Mouse (Mus musculus) heart, postnatal 0 days (tissue): Measurements from ENCODE around the gene Cyld. TPM values are rescaled to one million over a fixed set of nuclear protein-coding genes. Genes with fewer than 3 reads are reported as not detected.

ENCODE experiments used
- ATAC-seq: fragments of 200-750 bp; cut with Nextera tagmentation; 2 replicates; pipeline ENCODE4 v1.8.0; 2017; ENCODE audit warnings: low read depth, moderate number of reproducible peaks, moderate library complexity; ENCODE audit not compliant: insufficient read depth
- DNase-seq: peaks from one replicate; pipeline ENCODE4 v3.0.0-alpha.2; 2016; ENCODE audit warnings: low spot score
- H3K27ac ChIP-seq: fragments of 300-500 bp; sonication (generic); 2 replicates; pipeline ENCODE4 v1.5.1; 2014; ENCODE audit warnings: low read depth, mild to moderate bottlenecking
- H3K27me3 ChIP-seq: fragments of 300-500 bp; sonication (generic); 2 replicates; pipeline ENCODE4 v1.6.1; 2014; ENCODE audit warnings: low read length, mixed read lengths; ENCODE audit not compliant: control insufficient read depth, insufficient read depth
- H3K36me3 ChIP-seq: fragments of 300-500 bp; sonication (generic); replicated peaks from 2 replicates; pipeline ENCODE4 v1.6.1; 2014; ENCODE audit warnings: low read length, mixed read lengths; ENCODE audit not compliant: control insufficient read depth, insufficient read depth
- H3K4me1 ChIP-seq: fragments of 300-500 bp; sonication (generic); 2 replicates; pipeline ENCODE4 v1.6.1; 2014; ENCODE audit warnings: antibody characterized with exemption; ENCODE audit not compliant: control insufficient read depth, insufficient read depth
- H3K4me2 ChIP-seq: fragments of 300-500 bp; sonication (generic); 2 replicates; pipeline ENCODE4 v1.6.1; 2014; ENCODE audit warnings: low read depth, mild to moderate bottlenecking, low read length, moderate library complexity
- H3K4me3 ChIP-seq: fragments of 300-500 bp; sonication (generic); 2 replicates; pipeline ENCODE4 v1.5.1; 2014; ENCODE audit warnings: low read depth, low read length
- H3K9ac ChIP-seq: fragments of 300-500 bp; sonication (generic); replicated peaks from 2 replicates; pipeline ENCODE4 v1.6.1; 2014; ENCODE audit warnings: low read depth, low read length, mixed read lengths
- H3K9me3 ChIP-seq: fragments of 300-500 bp; sonication (generic); replicated peaks from 2 replicates; pipeline ENCODE4 v1.6.1; 2016; ENCODE audit warnings: low read length; ENCODE audit not compliant: control insufficient read depth
- CTCF ChIP-seq: IDR thresholded peaks from 2 replicates; pipeline ENCODE4 v1.5.1; 2016; ENCODE audit warnings: antibody characterized with exemption, control low read depth, low read depth
- EP300 ChIP-seq: IDR thresholded peaks from 2 replicates; pipeline ENCODE4 v1.6.1; 2016; ENCODE audit warnings: antibody characterized with exemption, low read depth
- WGBS: fragments of 180-500 bp; shearing (Covaris S2); extraction: QIAGEN DNeasy Blood & Tissue Kit; methylation state at CpG from one replicate; pipeline ENCODE4 v1.1.7; 2014; 5-methylcytosine and 5-hydroxymethylcytosine counted together
- polyA plus RNA-seq: library from polyadenylated mRNA; unstranded; fragments of >200 nt; fragmentation: Nextera tagmentation; extraction: Ambion mirVana; gene quantifications from 2 replicates; pipeline ENCODE4 v1.2.1, GENCODE M21; 2015
- total RNA-seq: library from RNA; depleted of rRNA; stranded (reverse); fragments of >200 nt; gene quantifications from 2 replicates; pipeline ENCODE4 v1.2.3, GENCODE M21; 2014; ENCODE audit warnings: low replicate concordance; rRNA removed

Gene Cyld
- total and polyA plus RNA-seq, 2 experiments from 2014 or later: 8.2 to 13.4 TPM

DNA sequence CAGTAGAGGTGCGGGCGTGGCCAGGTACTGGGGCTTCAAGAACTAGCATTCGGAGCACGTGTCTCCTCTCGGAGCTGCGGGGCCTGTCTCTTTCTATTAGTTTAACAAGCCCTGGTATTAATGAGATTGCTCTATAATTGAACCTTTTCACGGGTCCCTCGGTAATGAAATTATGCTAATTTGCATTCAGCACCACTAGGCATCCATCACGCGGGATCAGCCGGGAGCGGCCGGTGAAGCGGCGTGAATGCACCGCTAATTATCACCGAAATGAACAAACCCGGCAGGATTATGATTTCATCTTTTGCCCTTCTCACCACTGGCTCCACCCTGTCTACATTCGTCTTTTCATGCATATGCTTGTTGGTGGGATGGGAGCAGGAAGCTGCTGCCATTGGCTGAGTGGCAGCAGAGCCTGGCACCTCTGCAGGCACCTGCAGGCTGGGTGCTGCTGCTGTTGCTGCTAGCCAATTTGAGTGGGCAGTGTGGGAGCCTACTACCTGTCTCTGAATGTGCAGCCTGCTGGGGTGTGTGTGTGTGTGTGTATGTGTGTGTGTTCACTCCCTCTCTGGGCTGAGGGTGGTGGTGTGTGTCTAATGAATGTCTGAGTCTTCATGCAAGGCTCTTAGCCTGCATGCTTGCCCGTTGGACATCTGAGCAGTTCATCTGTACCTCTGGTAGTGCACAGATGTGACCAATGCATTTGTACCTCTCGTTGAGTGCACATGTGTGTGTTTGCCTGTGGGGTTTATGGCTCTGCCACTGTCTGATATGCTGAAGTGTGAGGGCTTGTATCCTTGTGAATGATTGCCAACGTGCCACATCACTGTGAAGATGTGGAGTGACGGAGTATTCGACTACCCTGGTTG lies 97.2 kb downstream of the Cyld start:
- no peak for TF ChIP-seq EP300
- no peak for TF ChIP-seq CTCF
- Histone ChIP-seq H3K27ac (no peak overlapping the region), H3K9me3 (no peaks in the 10 kb centered on the region), H3K4me1 (no peaks in the 10 kb centered on the region), H3K4me3 (no peak overlapping the region), H3K27me3 (no peaks in the 10 kb centered on the region), H3K9ac (no peak overlapping the region), H3K4me2 (no peak overlapping the region), H3K36me3 (no peaks in the 10 kb centered on the region)
- WGBS: 83% methylated on average over 24 of the region's 24 CpGs
- ATAC-seq: no peak
- DNase-seq: no peak

DNA sequence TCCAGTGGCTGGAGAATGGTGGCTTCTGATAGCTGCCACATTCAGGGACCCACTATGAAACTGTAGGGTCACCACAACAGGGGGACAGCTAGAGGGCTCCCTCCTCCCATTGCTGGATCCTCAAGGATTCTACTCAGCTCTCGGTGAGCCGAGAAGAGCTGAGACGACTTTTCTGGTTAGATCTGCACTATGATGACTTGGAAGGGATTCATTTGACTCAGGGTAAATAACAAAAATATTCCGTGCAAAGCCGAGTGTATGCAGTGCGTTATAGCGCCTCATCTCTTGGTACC lies 97.7 kb downstream of the Cyld start:
- 73% methylated on average over 7 of the region's 7 CpGs for WGBS
- H3K27ac ChIP-seq: no peak overlapping the region
- H3K9ac ChIP-seq: no peak overlapping the region
- H3K4me3 ChIP-seq: no peak overlapping the region
- ATAC-seq: no peak
- TF ChIP-seq EP300 (no peak), CTCF (peak; percentile 27; the same call in 1 of the 2 replicates)
- no peak overlapping the region for H3K4me2 ChIP-seq
- no peaks in the 10 kb centered on the region for H3K36me3 ChIP-seq
- no peaks in the 10 kb centered on the region for H3K4me1 ChIP-seq
- H3K9me3 ChIP-seq: no peaks in the 10 kb centered on the region
- no peak for DNase-seq
- no peaks in the 10 kb centered on the region for H3K27me3 ChIP-seq

DNA sequence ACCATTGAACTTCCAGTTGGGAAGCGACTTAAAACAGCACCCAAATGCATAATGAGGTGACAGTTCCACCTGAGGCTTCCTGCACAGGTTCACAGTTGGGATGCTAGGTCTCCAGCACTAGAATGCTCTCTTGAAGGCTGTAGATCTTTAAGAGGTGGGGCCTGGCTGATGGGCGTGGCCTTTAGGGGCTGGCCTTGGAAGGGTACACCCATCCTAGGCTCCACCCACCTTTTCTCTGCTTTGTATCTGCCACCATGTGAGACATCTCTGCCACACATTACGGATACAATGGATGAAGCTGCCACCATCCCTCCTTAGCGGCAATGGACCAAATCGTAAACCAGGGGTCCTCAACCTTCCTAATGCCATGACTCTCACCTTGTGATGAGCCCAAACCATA lies 99.1 kb downstream of the Cyld start:
- Histone ChIP-seq H3K27ac (no peak overlapping the region), H3K4me1 (no peaks in the 10 kb centered on the region), H3K27me3 (no peaks in the 10 kb centered on the region), H3K36me3 (no peaks in the 10 kb centered on the region), H3K4me3 (no peak overlapping the region), H3K4me2 (no peak overlapping the region), H3K9me3 (no peaks in the 10 kb centered on the region), H3K9ac (no peak overlapping the region)
- no peak for TF ChIP-seq CTCF
- TF ChIP-seq EP300: no peak
- 74% methylated on average over 5 of the region's 5 CpGs for WGBS
- DNase-seq: no peak
- ATAC-seq: no peak

GRCm38 (mm10) chr8:88796651-88797050 lies 99.8 kb downstream of the Cyld start:
- Histone ChIP-seq H3K9me3 (no peaks in the 10 kb centered on the region), H3K4me1 (no peaks in the 10 kb centered on the region), H3K4me3 (no peak overlapping the region), H3K27me3 (no peaks in the 10 kb centered on the region), H3K4me2 (no peak overlapping the region), H3K27ac (no peak overlapping the region), H3K9ac (no peak overlapping the region), H3K36me3 (no peaks in the 10 kb centered on the region)
- TF ChIP-seq EP300 (no peak), CTCF (no peak)
- 78% methylated on average over 9 of the region's 9 CpGs for WGBS
- ATAC-seq (no peak), DNase-seq (no peak)

Other genes starting within 250 kb of the Cyld start
- 6.8 and 14.5 TPM in 2 replicates for gene Nkd1, start 175.7 kb upstream of the Cyld start, total RNA-seq
- gene Nkd1, start 175.7 kb upstream of the Cyld start, polyA plus RNA-seq: 5.3 and 5.5 TPM in 2 replicates
- gene Snx20, start 60.9 kb upstream of the Cyld start, total RNA-seq: 1.7 and 7.3 TPM in 2 replicates
- gene Snx20, start 60.9 kb upstream of the Cyld start, polyA plus RNA-seq: 1.7 and 2.0 TPM in 2 replicates
- gene Nod2, start 49.7 kb upstream of the Cyld start, total RNA-seq: 0.54 TPM in 1 of 2 replicates, not detected in the other
- 0.10 and 0.14 TPM in 2 replicates for gene Nod2, start 49.7 kb upstream of the Cyld start, polyA plus RNA-seq